Mouse (Mus musculus) layer of hippocampus, postnatal 36 days (tissue): ENCODE data around the gene Nrg4. TPM values are rescaled to one million over a fixed set of nuclear protein-coding genes. Genes with fewer than 3 reads are reported as not detected.
"Not testable (repeated sequence)": the region's sequence is repeated elsewhere in the genome, so short reads cannot be mapped to it uniquely, and the experiment has no call there.

Experiments
- DNase-seq, 2 experiments: peaks; one replicate each; pipeline ENCODE4 v3.0.0; 2022
- total RNA-seq, 2 experiments: library from RNA; stranded (reverse); gene quantifications; 2 replicates each; pipeline ENCODE4 v1.2.3; 2021

The Nrg4 gene
- total RNA-seq, 2 experiments from 2014 or later: 1.1 TPM; not detected in 1

DNA sequence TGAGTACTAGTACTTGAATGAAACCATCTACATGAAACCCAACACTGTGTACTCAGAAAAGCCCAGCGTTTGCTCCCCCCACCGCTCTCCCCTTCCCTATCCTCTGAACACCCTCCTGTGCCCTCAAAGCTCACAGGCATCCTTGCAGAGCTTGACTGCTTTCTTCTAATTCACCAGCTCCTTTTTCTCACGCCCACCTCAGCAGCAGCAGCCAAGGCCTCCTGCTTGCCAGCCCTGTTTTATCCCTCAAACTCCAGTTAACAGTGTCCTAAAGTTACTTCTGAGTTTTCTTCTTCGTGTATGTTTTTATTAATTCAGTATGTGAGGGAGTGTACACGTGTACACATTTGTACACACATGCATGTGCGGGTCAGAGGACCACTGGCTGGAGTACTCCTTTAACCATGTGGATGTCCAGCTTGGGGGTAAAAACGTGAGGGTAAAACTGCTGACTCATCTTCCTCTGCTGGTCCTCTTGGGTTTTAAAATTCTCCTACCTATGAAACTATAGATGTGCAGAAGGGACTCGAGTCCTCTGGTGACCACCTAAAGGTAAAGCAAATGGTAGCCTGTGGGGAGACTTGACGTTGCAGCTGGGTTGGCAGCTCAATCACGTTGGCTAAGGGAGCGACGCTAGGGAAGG lies 12.9 kb downstream of the Nrg4 start:
- no peak for DNase-seq

DNA sequence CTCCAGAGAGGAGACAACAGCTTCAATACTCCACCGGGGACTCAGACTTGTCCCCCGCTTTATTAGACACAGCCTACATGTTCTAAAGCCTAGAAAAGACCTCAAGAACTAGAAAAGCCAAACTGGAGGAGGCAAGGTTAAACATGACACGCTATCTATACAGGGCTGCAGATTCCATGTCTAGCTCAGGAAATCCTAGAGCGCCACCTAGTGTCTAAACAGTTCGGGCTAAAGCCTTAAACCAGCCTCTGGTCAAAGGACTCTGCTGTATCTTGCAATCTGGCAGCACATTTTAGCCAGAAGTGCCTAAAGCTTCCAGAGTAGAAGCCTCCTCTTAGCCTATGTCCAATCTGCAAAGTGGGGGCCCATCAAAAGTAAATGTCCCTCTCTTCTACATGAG lies 15.1 kb downstream of the Nrg4 start:
- DNase-seq: peak; percentile 53 to 60

DNA sequence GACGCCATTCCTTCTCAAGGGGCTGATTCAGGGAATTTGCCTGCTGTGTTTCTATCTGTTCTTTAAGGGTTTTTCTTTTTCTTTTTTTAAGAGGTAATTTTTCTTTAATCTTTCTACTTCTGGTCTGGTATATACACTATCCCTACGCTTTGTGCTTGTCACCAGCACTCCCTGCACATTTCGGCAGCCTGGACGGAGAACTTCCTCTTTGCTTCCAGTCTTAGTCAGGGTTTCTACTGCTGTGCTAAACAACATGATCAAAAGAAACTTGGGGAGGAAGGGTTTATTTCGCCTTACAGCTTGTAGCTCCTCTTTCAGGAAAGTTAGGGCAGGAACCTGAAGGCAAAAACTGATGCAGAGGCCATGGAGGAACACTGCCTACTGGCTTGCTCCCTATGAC lies 18.2 kb downstream of the Nrg4 start:
- DNase-seq: no peak

DNA sequence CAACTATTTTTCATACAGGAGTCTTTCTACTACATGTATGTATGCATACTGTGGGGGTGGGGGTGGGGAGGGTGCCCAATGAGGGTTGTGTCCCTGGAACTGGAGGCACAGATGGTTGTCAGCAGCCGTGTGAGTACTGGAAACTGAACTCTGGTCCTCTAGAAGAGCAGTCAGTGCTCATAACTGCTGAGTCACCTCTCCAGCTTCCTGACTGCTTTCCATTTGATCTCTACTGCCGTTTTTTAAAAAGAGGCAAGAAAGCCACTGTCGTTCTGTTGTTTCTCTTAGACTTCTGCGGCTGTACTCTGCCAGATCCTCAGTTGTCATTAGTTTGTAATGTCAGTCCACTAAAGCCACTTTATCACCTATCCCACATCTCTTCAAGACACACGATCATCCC lies 19.1 kb downstream of the Nrg4 start:
- no peak for DNase-seq

- DNase-seq: no peak
Observed at GRCm38 (mm10) chr9:55307066-55307465, 19.6 kb downstream of the Nrg4 start.

- no peak for DNase-seq
Observed at GRCm38 (mm10) chr9:55296221-55296620, 30.4 kb downstream of the Nrg4 start.

DNA sequence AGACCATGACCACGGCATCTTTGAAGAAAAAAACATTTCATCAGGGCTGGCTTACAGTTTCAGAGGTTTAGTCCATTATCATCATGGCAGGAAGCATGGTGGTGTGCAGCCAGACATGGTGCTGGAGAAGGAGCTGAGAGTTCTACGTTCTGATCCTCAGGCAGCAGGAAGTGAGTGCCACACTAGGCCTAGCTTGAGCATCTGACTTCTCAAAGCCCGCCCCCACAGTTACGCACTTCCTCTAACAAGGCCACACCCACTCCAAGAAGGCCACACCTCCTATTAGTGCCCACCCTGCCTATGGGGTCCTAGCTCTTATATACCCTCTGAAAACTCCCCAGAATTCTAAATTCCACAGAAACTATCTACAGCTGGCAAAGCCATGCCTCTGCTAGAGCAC lies 34.7 kb downstream of the Nrg4 start:
- DNase-seq: no peak

DNA sequence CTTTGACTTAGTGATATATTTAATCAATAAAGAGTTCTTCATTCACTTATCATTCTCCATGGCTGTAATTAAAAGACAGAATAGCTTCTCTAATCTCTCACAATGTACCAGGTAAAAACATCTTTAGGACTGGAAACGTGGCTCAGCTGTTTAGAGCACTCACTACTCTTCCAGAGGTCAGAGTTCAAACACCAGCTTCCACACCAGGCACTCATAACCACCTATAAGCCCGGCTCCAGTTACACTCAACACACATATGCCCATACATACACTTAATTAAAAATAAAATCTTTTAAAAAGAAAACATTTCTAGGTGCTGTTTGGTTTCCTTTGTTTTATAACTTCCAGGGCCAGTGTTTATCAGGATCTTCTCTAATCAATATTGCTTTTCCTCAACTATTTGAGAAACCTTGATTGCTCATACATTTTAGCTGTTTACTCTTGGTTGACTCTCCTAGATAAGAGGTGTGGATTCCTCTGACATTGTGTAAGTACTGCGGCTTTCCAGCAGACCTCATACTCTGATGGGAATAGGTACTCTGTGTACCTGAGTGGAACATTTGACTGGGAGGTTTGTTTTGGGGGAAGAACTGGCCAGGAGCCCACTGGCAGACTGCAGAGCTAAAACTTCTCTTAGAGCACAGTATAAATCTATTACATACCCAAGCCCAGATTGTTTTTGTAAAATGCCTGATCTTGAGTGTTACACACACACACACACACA lies 37.0 kb downstream of the Nrg4 start:
- DNase-seq: no peak

GRCm38 (mm10) chr9:55285197-55285596 lies 41.4 kb downstream of the Nrg4 start:
- DNase-seq: no peak

- DNase-seq: no peak
Observed at GRCm38 (mm10) chr9:55283516-55283915, 43.1 kb downstream of the Nrg4 start.

GRCm38 (mm10) chr9:55279114-55279825 lies 47.4 kb downstream of the Nrg4 start:
- no peak for DNase-seq

- peak; percentile 4 to 7 for DNase-seq
Observed at GRCm38 (mm10) chr9:55277562-55277961, 49.1 kb downstream of the Nrg4 start.

- DNase-seq: peak; percentile 37 to 48
Observed at GRCm38 (mm10) chr9:55273906-55274305, 52.7 kb downstream of the Nrg4 start.

DNA sequence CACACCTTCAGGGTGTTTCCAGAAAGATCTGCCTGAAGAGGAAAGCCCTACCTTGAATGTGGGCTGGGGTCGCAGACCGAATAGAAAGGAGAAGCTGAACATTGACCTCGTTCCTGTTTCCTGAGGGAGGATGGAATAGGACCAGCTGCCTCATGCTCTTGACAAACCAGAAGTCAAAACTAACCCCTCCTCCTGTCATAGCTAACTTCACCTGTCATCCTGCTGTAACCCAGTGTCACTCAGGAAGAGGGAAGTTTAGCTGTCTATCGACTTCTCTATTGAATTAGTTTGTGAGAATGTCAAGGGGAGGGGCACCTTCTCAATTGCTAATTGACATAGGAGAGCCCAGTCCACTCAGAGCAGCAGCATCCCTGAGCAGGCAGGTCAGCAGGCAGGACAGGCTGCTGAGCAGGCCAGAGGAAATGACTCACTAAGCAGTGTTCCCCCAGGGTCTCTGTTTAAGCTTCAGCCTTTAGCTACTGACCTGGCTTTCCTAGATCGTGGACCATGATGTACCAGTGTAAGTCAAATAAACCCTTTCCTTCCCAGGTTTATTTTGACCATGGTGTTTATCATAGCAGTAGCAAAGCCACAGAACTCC lies 54.6 kb downstream of the Nrg4 start:
- DNase-seq: no peak

DNA sequence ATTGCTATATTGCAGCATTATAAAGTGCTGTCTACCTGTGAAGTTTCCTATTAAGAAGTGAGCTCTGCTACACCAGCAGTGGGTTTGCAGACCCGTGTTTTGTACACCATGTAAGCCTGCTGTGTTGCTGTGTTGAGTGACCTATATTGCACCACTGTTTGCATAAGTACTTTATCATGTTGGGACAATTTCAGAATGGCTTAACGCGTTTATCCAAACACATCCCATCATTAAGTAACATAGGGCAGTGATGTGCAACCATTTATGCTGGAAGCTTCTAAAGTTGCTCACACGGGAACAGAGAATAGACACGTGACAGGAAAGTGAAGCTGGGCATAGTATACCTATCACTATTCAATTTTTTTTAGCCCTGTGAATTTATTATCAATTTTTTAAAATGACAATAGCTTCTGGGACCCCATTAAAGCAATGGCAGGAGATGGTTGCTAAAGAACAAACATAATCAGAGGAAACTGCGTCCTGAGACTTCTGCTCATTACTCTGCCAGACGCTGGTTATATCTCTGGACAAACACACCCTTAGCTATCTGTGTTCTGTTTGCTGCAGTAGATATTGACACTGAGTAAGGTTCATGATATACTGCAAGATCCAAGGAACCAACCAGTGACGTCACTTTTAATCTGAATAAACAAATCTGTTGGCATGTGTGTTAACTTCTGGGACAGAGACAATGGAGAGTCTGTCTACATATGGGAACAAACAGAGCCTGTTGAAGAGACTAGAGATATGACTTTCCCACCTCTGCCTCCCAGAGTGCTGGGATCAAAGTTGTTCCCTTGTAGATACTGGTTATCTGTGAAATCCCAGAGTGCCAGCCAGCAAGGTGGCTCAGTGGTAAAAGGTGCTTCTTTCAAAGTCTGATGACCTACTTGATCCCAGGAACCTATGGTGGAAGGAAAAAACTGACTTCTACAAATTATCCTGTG lies 62.0 kb downstream of the Nrg4 start:
- no peak for DNase-seq

DNA sequence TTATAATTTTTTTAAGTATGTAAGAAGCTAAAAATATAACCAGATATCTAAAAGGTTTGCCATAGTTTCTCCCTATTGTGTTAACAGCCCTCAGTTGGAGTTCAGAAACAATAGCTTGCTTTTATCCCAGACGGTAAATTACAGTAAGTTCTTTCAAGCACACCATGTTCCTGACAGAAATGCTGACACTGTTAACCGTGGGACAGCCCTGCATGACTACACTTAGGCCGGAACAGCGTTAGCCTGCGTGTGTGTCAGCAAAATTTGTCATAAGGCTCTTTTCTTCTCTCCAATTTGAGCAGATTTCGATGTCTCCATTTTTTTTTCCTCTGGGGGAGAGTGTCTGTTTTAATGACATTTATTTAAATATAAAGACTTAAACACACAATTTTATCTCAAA lies 66.9 kb downstream of the Nrg4 start:
- no peak for DNase-seq

DNA sequence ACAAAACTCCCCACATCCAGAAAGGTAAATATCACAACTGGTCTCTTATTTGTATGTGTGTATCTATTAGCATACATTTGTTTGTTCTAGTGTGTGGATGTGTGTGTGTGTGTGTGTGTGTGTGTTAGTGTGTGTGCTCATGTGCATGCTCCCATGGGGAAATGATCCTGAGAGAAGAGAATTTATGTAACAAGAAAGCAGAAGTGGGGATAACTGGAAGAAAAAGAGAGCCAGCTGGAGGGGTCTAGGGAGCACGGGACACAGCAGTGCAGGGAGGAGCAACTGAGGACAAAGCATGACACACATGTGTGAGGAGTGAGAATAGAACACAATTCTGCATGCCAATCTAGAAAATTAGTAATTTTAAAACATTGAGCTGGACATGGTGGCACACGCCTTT lies 69.5 kb downstream of the Nrg4 start:
- no peak for DNase-seq

DNA sequence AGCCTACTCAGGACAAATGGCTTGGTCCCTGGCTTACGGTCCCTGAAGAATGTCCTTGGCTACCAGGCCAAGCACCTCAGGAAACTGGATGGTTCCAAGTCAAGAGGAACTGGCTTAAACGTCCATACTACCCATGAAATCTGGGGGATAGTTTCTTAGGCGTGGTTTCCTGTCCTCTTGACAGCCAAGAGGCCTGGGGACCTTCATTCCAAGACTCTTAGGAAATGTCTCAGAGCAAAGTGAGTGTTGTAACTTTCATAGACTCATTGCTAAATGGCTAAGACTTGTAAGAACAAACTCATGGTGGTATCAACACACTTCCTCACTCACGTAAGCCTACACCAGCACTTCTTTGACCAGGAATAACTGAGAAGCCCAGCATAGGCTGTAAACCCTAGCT lies 71.0 kb downstream of the Nrg4 start:
- DNase-seq: no peak

DNA sequence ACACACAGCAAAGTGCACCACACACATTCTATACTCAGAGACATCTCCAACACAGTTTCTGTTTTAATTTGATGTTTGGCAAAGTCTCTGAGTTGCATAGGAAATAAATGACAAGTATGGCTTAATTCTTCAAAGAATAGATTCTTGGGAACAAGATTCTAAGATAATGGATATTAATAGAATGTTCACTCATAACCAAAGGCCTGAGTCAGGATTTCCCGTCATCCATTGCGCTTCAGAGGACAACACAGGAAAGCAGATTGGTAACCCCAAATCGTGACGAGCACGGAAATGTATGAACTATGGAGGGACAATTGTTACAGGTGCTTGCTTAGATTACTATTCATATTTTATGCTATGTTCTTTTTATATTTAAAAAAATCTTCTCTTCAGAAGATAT lies 71.6 kb downstream of the Nrg4 start:
- DNase-seq: no peak

GRCm38 (mm10) chr9:55253849-55254248 lies 72.8 kb downstream of the Nrg4 start:
- no peak for DNase-seq

DNA sequence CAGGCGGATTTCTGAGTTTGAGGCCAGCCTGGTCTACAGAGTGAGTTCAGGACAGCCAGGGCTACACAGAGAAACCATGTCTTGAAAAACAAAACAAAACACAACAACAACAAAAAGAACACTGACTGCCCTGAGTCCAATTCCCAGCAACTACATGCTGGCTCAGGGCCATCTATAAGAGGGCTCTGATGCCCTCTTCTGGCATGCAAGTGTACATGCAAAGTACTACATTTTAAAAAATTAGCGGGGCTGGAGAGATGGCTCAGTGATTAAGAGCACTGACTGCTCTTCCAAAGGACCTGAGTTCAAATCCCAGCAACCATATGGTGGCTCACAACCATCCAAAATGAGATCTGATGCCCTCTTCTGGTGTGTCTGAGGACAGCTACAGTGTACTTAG lies 74.5 kb downstream of the Nrg4 start:
- not testable (repeated sequence) for DNase-seq

GRCm38 (mm10) chr9:55250595-55251247 lies 75.9 kb downstream of the Nrg4 start:
- no peak for DNase-seq
